ENCODE assay signal across 8 mouse cellular contexts in genomic region chr1:59480821-59481455, GRCm38 (mm10). TPM values are rescaled to one million over a fixed set of nuclear protein-coding genes. Genes with fewer than 3 reads are reported as not detected.
A peak's percentile ranks its signal among the peaks of the same experiment; 100 is the strongest.
DNase-seq lines count a peak whose midpoint lies in the region; ATAC-seq and TF ChIP-seq lines count a peak whose summit lies in the region.

No protein-coding gene starts in this region.

- H3K4me3 ChIP-seq in lung, embryonic 14.5 days (ENCODE audit: low read depth, low read length): peak overlapping the region; percentile 85
- H3K4me3 ChIP-seq in hindbrain, embryonic 15.5 days: peak overlapping the region; percentile 62
- H3K4me3 ChIP-seq in liver, embryonic 13.5 days (replicated peaks): peak overlapping the region; percentile 71
- peak overlapping the region; percentile 73 for H3K4me3 ChIP-seq in stomach, embryonic 16.5 days (replicated peaks; ENCODE audit: low read length)

- H3K27ac ChIP-seq in lung, embryonic 14.5 days (ENCODE audit: low read depth): peak overlapping the region; percentile 99
- peak overlapping the region; percentile 73 for H3K27ac ChIP-seq in hindbrain, embryonic 15.5 days (replicated peaks)
- peak overlapping the region; percentile 74 for H3K27ac ChIP-seq in liver, embryonic 13.5 days
- peak overlapping the region; percentile 99 for H3K27ac ChIP-seq in stomach, embryonic 16.5 days (ENCODE audit: low read length)

- peaks cover 8% of the 10 kb centered on the region for H3K4me1 ChIP-seq in lung, embryonic 14.5 days (ENCODE audit: insufficient read depth)
- H3K4me1 ChIP-seq in hindbrain, embryonic 15.5 days (replicated peaks): peaks cover 39% of the 10 kb centered on the region
- peaks cover 54% of the 10 kb centered on the region for H3K4me1 ChIP-seq in liver, embryonic 13.5 days (replicated peaks)
- H3K4me1 ChIP-seq in stomach, embryonic 16.5 days (ENCODE audit: control insufficient read depth, insufficient read depth, low read length): peaks cover 21% of the 10 kb centered on the region

- H3K4me2 ChIP-seq in lung, embryonic 14.5 days: peak overlapping the region; percentile 93
- peak overlapping the region; percentile 97 for H3K4me2 ChIP-seq in hindbrain, embryonic 15.5 days
- H3K4me2 ChIP-seq in liver, embryonic 13.5 days: peak overlapping the region; percentile 98
- H3K4me2 ChIP-seq in stomach, embryonic 16.5 days (ENCODE audit: low read depth, low read length): peak overlapping the region; percentile 76

- no peaks in the 10 kb centered on the region for H3K27me3 ChIP-seq in lung, embryonic 14.5 days (ENCODE audit: insufficient read depth, low read length)
- H3K27me3 ChIP-seq in hindbrain, embryonic 15.5 days: 0 out of 2 replicates have a peak, but pooled peaks cover 11% of the 10 kb centered on the region
- H3K27me3 ChIP-seq in liver, embryonic 13.5 days: peaks cover 26% of the 10 kb centered on the region
- H3K27me3 ChIP-seq in stomach, embryonic 16.5 days (ENCODE audit: control insufficient read depth, insufficient read depth, low read length): no peaks in the 10 kb centered on the region

- H3K9me3 ChIP-seq in lung, embryonic 14.5 days (ENCODE audit: low read depth, low read length): no peaks in the 10 kb centered on the region
- no peaks in the 10 kb centered on the region for H3K9me3 ChIP-seq in hindbrain, embryonic 15.5 days
- no peaks in the 10 kb centered on the region for H3K9me3 ChIP-seq in liver, embryonic 13.5 days (replicated peaks)
- no peaks in the 10 kb centered on the region for H3K9me3 ChIP-seq in stomach, embryonic 16.5 days (replicated peaks; ENCODE audit: control insufficient read depth, low read length)

- ATAC-seq in lung, embryonic 14.5 days (ENCODE audit: insufficient read depth): no peak; the same call in 1 of the 2 replicates
- no peak for ATAC-seq in hindbrain, embryonic 15.5 days (ENCODE audit: low FRiP score, low read depth)
- no peak for ATAC-seq in liver, embryonic 13.5 days (ENCODE audit: low read depth)
- ATAC-seq in stomach, embryonic 16.5 days (ENCODE audit: insufficient read depth, low FRiP score): no peak

- WGBS in lung, embryonic 14.5 days: 3% methylated on average over 23 of the region's 23 CpGs
- WGBS in hindbrain, embryonic 15.5 days: 3% methylated on average over 23 of the region's 23 CpGs
- 11% methylated on average over 23 of the region's 23 CpGs for WGBS in liver, embryonic 13.5 days (ENCODE audit: insufficient replicate concordance)
- 4% methylated on average over 23 of the region's 23 CpGs for WGBS in stomach, embryonic 16.5 days

- peak overlapping the region; percentile 38 for H3K9ac ChIP-seq in lung, embryonic 14.5 days
- no peak overlapping the region for H3K9ac ChIP-seq in hindbrain, embryonic 15.5 days
- H3K9ac ChIP-seq in liver, embryonic 13.5 days: peak overlapping the region; percentile 66
- H3K9ac ChIP-seq in stomach, embryonic 16.5 days (ENCODE audit: low read length): peak overlapping the region; percentile 77

- peak; percentile 55 for DNase-seq in lung, embryonic 14.5 days
- no peak for DNase-seq in lung, postnatal 4 days
- DNase-seq in embryo, embryonic 10.5 days (ENCODE audit: low spot score): peak; percentile 68
- no peak for DNase-seq in liver, embryonic 13.5 days
- no peak for DNase-seq in cerebellum, adult 8-10 months
- no peak for DNase-seq in right cerebral cortex, postnatal 14 days

- no peak for TF ChIP-seq CTCF in lung, embryonic 14.5 days (IDR thresholded peaks at IDR 0.05; ENCODE audit: low read depth)

- H3K36me3 ChIP-seq in lung, embryonic 14.5 days (ENCODE audit: insufficient read depth): peaks cover 22% of the 10 kb centered on the region
- H3K36me3 ChIP-seq in hindbrain, embryonic 15.5 days: no peaks in the 10 kb centered on the region
- H3K36me3 ChIP-seq in liver, embryonic 13.5 days: peaks cover 6% of the 10 kb centered on the region; the same call in 1 of the 2 replicates
- H3K36me3 ChIP-seq in stomach, embryonic 16.5 days (ENCODE audit: control insufficient read depth, insufficient read depth, low read length): no peaks in the 10 kb centered on the region

RNA-seq across cellular contexts. Expression of gene Fzd7, which starts 1.3 kb away (rescaled TPM):
- polyA plus RNA-seq in lung, embryonic 14.5 days (2014; fragmentation: Nextera tagmentation; extraction: Ambion mirVana): 21.7 and 22.7 TPM in 2 replicates
- 2.5 and 2.8 TPM in 2 replicates for polyA plus RNA-seq in hindbrain, embryonic 15.5 days (2015; fragmentation: Nextera tagmentation; extraction: Ambion mirVana)
- polyA plus RNA-seq in liver, embryonic 13.5 days (2015; fragmentation: Nextera tagmentation; extraction: Ambion mirVana): 1.4 and 2.0 TPM in 2 replicates
- 5.3 and 5.8 TPM in 2 replicates for polyA plus RNA-seq in stomach, embryonic 16.5 days (2015; fragmentation: Nextera tagmentation; extraction: Ambion mirVana)

RNA-seq across cellular contexts. Expression of gene Gm973, which starts 35.1 kb away (rescaled TPM):
- polyA plus RNA-seq in lung, embryonic 14.5 days (2014; fragmentation: Nextera tagmentation; extraction: Ambion mirVana): 0.41 TPM in 1 of 2 replicates, not detected in the other
- 8.1 and 9.4 TPM in 2 replicates for polyA plus RNA-seq in hindbrain, embryonic 15.5 days (2015; fragmentation: Nextera tagmentation; extraction: Ambion mirVana)
- polyA plus RNA-seq in liver, embryonic 13.5 days (2015; fragmentation: Nextera tagmentation; extraction: Ambion mirVana): 0.12 and 0.44 TPM in 2 replicates
- polyA plus RNA-seq in stomach, embryonic 16.5 days (2015; fragmentation: Nextera tagmentation; extraction: Ambion mirVana): 0.34 and 0.35 TPM in 2 replicates

Comparison
In these comparisons a context has a peak if more than half of its experiments do, and no peak if none do; other contexts are left out.
1. DNase-seq: peak in lung, embryonic 14.5 days (single experiment) and embryo, embryonic 10.5 days (single experiment); none in lung, postnatal 4 days (0 of 2), liver, embryonic 13.5 days (single experiment), cerebellum, adult 8-10 months (single experiment) and right cerebral cortex, postnatal 14 days (single experiment).
2. Peak in every context shown above with its lines, with median percentiles within 50 percentile points of each other: H3K27ac ChIP-seq, H3K4me2 ChIP-seq and H3K4me3 ChIP-seq.